Mouse (Mus musculus): ENCODE data around the gene Purb. TPM values are rescaled to one million over a fixed set of nuclear protein-coding genes. Genes with fewer than 3 reads are reported as not detected.
"Not testable (repeated sequence)": the region's sequence is repeated elsewhere in the genome, so short reads cannot be mapped to it uniquely, and the experiment has no call there.

The Purb gene
- polyA plus RNA-seq, 1 experiment from 2014 or later = 24.6 TPM

DNA sequence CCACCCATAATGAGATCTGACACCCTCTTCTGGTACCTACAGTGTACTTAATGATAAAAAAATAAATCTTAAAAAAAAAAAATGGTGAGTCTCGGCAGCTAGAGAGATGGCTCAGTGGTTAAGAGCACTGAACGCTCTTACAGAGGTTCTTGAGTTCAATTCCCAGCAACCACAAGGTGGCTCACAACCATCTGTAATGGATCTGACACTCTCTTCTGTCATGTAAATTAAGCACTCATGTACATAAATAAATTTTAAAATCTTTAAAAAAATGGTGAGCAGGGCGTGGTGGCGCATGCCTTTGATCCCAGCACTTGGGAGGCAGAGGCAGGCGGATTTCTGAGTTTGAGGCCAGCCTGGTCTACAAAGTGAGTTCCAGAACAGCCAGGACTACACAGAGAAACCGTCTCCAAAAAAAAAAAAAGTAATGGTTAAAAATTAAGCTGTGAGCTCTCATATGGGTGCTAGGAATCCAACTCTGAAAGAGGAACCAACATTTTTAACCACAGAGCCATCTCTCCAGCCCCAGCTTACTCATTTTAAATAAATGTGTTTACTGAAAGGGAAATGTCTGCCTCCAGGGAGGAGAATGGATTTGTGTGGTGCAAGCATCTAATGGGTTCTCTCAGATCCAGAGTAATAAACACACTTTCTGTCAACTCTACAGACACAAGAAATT is 12.4 kb downstream of the Purb start:
- no peak for ATAC-seq
- WGBS = 83% methylated on average over 6 of the region's 6 CpGs

GRCm38 (mm10) chr11:6456083-6456482 is 19.6 kb downstream of the Purb start:
- no peaks in the 10 kb centered on the region for H3K4me1 ChIP-seq (ENCODE audit: control insufficient read depth, insufficient read depth, low read length)
- H3K9me3 ChIP-seq (ENCODE audit: control insufficient read depth, low read length) = no peaks in the 10 kb centered on the region
- H3K36me3 ChIP-seq (ENCODE audit: control insufficient read depth, insufficient read depth, low read length) = no peaks in the 10 kb centered on the region
- H3K9ac ChIP-seq (ENCODE audit: low read depth, low read length) = no peak overlapping the region
- H3K4me2 ChIP-seq (ENCODE audit: low read depth, low read length) = no peak overlapping the region
- H3K4me3 ChIP-seq (ENCODE audit: low read length) = no peak overlapping the region
- no peak overlapping the region for H3K27ac ChIP-seq (ENCODE audit: low read length)
- H3K27me3 ChIP-seq (replicated peaks; ENCODE audit: control insufficient read depth, insufficient read depth, low read length) = no peaks in the 10 kb centered on the region
- no peak for ATAC-seq
- WGBS = 79% methylated on average over 6 of the region's 6 CpGs

More for the DNA sequence above, 12.4 kb downstream of the Purb start:
- Histone ChIP-seq H3K27ac (ENCODE audit: low read length) (no peak overlapping the region), H3K36me3 (ENCODE audit: control insufficient read depth, insufficient read depth, low read length) (peaks cover 11% of the 10 kb centered on the region), H3K9me3 (ENCODE audit: control insufficient read depth, low read length) (no peaks in the 10 kb centered on the region), H3K4me3 (ENCODE audit: low read length) (no peak overlapping the region), H3K27me3 (replicated peaks; ENCODE audit: control insufficient read depth, insufficient read depth, low read length) (no peaks in the 10 kb centered on the region), H3K4me1 (ENCODE audit: control insufficient read depth, insufficient read depth, low read length) (no peaks in the 10 kb centered on the region), H3K9ac (ENCODE audit: low read depth, low read length) (no peak overlapping the region), H3K4me2 (ENCODE audit: low read depth, low read length) (no peak overlapping the region)

DNA sequence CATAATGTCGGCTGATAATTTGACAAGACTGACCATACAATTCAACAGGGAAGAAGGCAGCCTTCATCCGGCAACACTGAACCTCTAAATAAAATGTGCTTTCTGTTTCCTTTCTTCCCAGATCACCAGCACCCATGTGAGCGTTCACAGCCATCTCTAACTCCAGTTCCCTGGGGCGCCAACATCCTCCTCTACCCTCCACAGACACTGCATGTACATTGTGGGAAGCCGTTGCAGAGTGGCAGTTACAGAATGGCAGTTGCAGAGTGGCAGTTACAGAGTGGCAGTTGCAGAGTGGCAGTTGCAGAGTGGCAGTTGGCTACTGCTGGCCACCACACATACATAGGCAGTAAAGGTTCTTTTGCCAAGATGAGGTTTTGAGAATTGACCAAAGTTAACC is 27.6 kb downstream of the Purb start:
- ATAC-seq; H3K9ac ChIP-seq (ENCODE audit: low read depth, low read length); H3K4me3 ChIP-seq (ENCODE audit: low read length); H3K27me3 ChIP-seq (replicated peaks; ENCODE audit: control insufficient read depth, insufficient read depth, low read length); H3K4me1 ChIP-seq (ENCODE audit: control insufficient read depth, insufficient read depth, low read length); H3K27ac ChIP-seq (ENCODE audit: low read length); H3K4me2 ChIP-seq (ENCODE audit: low read depth, low read length); H3K36me3 ChIP-seq (ENCODE audit: control insufficient read depth, insufficient read depth, low read length); H3K9me3 ChIP-seq (ENCODE audit: control insufficient read depth, low read length): not testable (repeated sequence)
- 90% methylated on average over 5 of the region's 5 CpGs for WGBS

DNA sequence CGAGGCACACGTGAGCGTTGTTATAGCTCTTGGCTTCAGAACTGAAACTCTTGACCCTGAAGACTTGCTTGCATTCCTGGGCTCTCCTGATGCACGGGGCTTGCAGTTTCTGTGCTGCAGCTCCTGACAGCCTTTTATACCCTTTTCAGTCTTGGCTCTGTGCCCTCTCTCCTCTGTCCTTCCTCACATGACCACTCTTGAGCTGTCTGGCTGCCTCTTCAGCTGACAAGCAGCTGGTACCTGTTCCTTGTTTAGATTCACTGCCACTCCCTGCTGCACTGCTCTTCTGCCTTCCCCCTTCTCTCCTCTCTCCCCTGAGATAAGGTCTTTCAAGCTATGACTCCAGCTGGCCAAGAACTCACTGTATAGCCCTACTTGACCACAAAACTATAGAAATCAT is 28.2 kb downstream of the Purb start:
- no peak for ATAC-seq
- Histone ChIP-seq H3K4me2 (ENCODE audit: low read depth, low read length) (no peak overlapping the region), H3K9ac (ENCODE audit: low read depth, low read length) (no peak overlapping the region), H3K27ac (ENCODE audit: low read length) (no peak overlapping the region), H3K9me3 (ENCODE audit: control insufficient read depth, low read length) (no peaks in the 10 kb centered on the region), H3K36me3 (ENCODE audit: control insufficient read depth, insufficient read depth, low read length) (no peaks in the 10 kb centered on the region), H3K4me3 (ENCODE audit: low read length) (no peak overlapping the region), H3K27me3 (replicated peaks; ENCODE audit: control insufficient read depth, insufficient read depth, low read length) (no peaks in the 10 kb centered on the region), H3K4me1 (ENCODE audit: control insufficient read depth, insufficient read depth, low read length) (no peaks in the 10 kb centered on the region)
- WGBS = 78% methylated on average over 4 of the region's 4 CpGs

GRCm38 (mm10) chr11:6445951-6446350 is 29.8 kb downstream of the Purb start:
- Histone ChIP-seq H3K27me3 (replicated peaks; ENCODE audit: control insufficient read depth, insufficient read depth, low read length) (no peaks in the 10 kb centered on the region), H3K36me3 (ENCODE audit: control insufficient read depth, insufficient read depth, low read length) (no peaks in the 10 kb centered on the region), H3K9me3 (ENCODE audit: control insufficient read depth, low read length) (no peaks in the 10 kb centered on the region; the same call in 1 of the 2 replicates), H3K27ac (ENCODE audit: low read length) (no peak overlapping the region), H3K4me3 (ENCODE audit: low read length) (no peak overlapping the region), H3K4me2 (ENCODE audit: low read depth, low read length) (no peak overlapping the region), H3K4me1 (ENCODE audit: control insufficient read depth, insufficient read depth, low read length) (no peaks in the 10 kb centered on the region), H3K9ac (ENCODE audit: low read depth, low read length) (no peak overlapping the region)
- no peak for ATAC-seq
- WGBS = 84% methylated on average over 7 of the region's 7 CpGs

GRCm38 (mm10) chr11:6445441-6445840 is 30.3 kb downstream of the Purb start:
- Histone ChIP-seq H3K27ac (ENCODE audit: low read length) (no peak overlapping the region), H3K9ac (ENCODE audit: low read depth, low read length) (no peak overlapping the region), H3K4me1 (ENCODE audit: control insufficient read depth, insufficient read depth, low read length) (no peaks in the 10 kb centered on the region), H3K36me3 (ENCODE audit: control insufficient read depth, insufficient read depth, low read length) (no peaks in the 10 kb centered on the region), H3K4me2 (ENCODE audit: low read depth, low read length) (no peak overlapping the region), H3K4me3 (ENCODE audit: low read length) (no peak overlapping the region), H3K27me3 (replicated peaks; ENCODE audit: control insufficient read depth, insufficient read depth, low read length) (no peaks in the 10 kb centered on the region), H3K9me3 (ENCODE audit: control insufficient read depth, low read length) (no peaks in the 10 kb centered on the region; the same call in 1 of the 2 replicates)
- WGBS = 82% methylated on average over 4 of the region's 4 CpGs
- ATAC-seq = no peak

DNA sequence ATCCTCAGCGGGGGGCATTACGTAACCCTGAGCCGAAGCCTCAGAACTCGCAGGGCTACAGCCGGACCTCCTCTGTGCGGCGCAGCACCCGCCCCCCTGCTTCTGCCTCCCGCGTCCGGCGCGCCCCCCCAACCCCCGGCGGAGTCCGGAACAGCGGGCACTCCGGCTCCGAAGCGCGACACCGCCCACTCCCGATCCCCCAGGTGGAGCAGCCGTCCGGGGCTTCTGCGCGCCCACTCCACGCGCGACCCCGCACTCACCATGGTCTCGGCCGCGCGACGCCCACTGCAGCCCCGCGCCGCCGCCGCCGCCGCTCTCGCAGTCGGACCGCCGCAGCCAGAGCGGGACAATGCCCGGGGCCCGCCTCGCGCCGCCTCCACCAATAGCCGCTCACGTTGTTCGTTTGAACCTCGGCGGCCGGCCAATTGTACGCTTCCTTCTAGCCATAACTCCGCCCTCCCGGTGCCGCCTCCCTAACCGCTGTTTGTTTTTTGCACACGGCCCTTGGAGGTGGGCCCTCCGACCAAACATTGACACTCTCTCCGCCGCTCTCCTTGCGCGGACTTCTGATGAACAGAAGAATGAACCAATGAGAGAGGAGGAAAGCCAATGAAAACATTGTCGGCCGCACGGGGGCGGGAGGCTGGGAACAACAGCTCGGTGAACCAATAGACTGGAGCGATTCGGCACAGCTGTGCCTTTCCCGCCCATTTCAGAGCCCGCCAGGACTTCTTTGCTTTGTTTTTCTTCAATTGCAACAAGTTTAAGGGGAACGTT is 31.5 kb downstream of the Purb start, which contains the start of gene H2afv:
Gene H2afv (minus strand): TSS at position 367 of the 777 bp plus-strand sequence.
- under 1% methylated on average over 77 of the region's 80 CpGs for WGBS
- Histone ChIP-seq H3K27me3 (replicated peaks; ENCODE audit: control insufficient read depth, insufficient read depth, low read length) (no peaks in the 10 kb centered on the region), H3K9ac (ENCODE audit: low read depth, low read length) (peak within 1 kb of the TSS; percentile 93), H3K4me2 (ENCODE audit: low read depth, low read length) (peak within 1 kb of the TSS; percentile 67), H3K4me1 (ENCODE audit: control insufficient read depth, insufficient read depth, low read length) (no peaks in the 10 kb centered on the region), H3K4me3 (ENCODE audit: low read length) (peak within 1 kb of the TSS; percentile 81), H3K36me3 (ENCODE audit: control insufficient read depth, insufficient read depth, low read length) (no peaks in the 10 kb centered on the region), H3K27ac (ENCODE audit: low read length) (peak within 1 kb of the TSS; percentile 95), H3K9me3 (ENCODE audit: control insufficient read depth, low read length) (no peaks in the 10 kb centered on the region; the same call in 1 of the 2 replicates)
- ATAC-seq = peak; percentile 99

- peak overlapping the region; percentile 81 for H3K4me3 ChIP-seq (ENCODE audit: low read length)
- H3K9me3 ChIP-seq (ENCODE audit: control insufficient read depth, low read length) = no peaks in the 10 kb centered on the region; the same call in 1 of the 2 replicates
- peak overlapping the region; percentile 95 for H3K27ac ChIP-seq (ENCODE audit: low read length)
- peak overlapping the region; percentile 93 for H3K9ac ChIP-seq (ENCODE audit: low read depth, low read length)
- H3K4me1 ChIP-seq (ENCODE audit: control insufficient read depth, insufficient read depth, low read length) = no peaks in the 10 kb centered on the region
- no peak for ATAC-seq
- WGBS = under 1% methylated on average over 10 of the region's 10 CpGs
- H3K36me3 ChIP-seq (ENCODE audit: control insufficient read depth, insufficient read depth, low read length) = no peaks in the 10 kb centered on the region
- no peaks in the 10 kb centered on the region for H3K27me3 ChIP-seq (replicated peaks; ENCODE audit: control insufficient read depth, insufficient read depth, low read length)
- peak overlapping the region; percentile 66 for H3K4me2 ChIP-seq (ENCODE audit: low read depth, low read length)
Measured at GRCm38 (mm10) chr11:6443727-6444076, 32.0 kb downstream of the Purb start.

DNA sequence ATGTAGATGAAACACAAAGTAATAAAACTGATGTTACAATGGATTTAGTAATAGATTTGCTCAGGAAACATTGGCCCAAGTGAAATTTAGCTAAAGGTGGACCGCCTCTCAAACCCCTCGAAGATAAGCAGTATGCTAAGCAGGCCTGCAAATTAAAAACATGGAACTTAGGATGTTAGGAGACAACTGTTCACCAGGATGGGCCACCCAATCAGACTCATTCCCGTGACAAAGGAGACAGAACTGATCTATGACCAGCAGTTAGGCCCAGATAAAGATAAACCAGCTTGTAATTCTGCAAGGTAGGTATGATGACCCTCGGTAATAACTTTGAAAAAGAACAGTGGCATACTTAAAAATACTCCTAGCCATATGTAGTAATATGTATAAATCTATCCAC is 32.6 kb downstream of the Purb start:
- H3K9ac ChIP-seq (ENCODE audit: low read depth, low read length) = peak overlapping the region; percentile 93
- no peaks in the 10 kb centered on the region for H3K4me1 ChIP-seq (ENCODE audit: control insufficient read depth, insufficient read depth, low read length)
- no peak for ATAC-seq
- H3K36me3 ChIP-seq (ENCODE audit: control insufficient read depth, insufficient read depth, low read length) = no peaks in the 10 kb centered on the region
- no peaks in the 10 kb centered on the region for H3K27me3 ChIP-seq (replicated peaks; ENCODE audit: control insufficient read depth, insufficient read depth, low read length)
- H3K9me3 ChIP-seq (ENCODE audit: control insufficient read depth, low read length) = no peaks in the 10 kb centered on the region; the same call in 1 of the 2 replicates
- H3K4me3 ChIP-seq (ENCODE audit: low read length) = peak overlapping the region; percentile 81
- peak overlapping the region; percentile 66 for H3K4me2 ChIP-seq (ENCODE audit: low read depth, low read length)
- peak overlapping the region; percentile 95 for H3K27ac ChIP-seq (ENCODE audit: low read length)
- 41% methylated on average over 4 of the region's 4 CpGs for WGBS
